Mouse (Mus musculus) pancreas, adult 10 weeks (tissue): ENCODE data around the gene Vstm4. TPM values are rescaled to one million over a fixed set of nuclear protein-coding genes. Genes with fewer than 3 reads are reported as not detected.

Source experiments
- polyA plus RNA-seq: library from polyadenylated mRNA; stranded (reverse); fragments of 350-450 nt; fragmentation: Illumina TruSeq; extraction: RNeasy Lipid Tissue Mini Kit (QIAGEN cat#74804); gene quantifications from one replicate; pipeline ENCODE4 v1.2.3, GENCODE M21; 2015; ENCODE audit warnings: low read depth, low replicate concordance; ENCODE audit not compliant: insufficient read depth

Vstm4 gene
- polyA plus RNA-seq, result 1.7 TPM

DNA sequence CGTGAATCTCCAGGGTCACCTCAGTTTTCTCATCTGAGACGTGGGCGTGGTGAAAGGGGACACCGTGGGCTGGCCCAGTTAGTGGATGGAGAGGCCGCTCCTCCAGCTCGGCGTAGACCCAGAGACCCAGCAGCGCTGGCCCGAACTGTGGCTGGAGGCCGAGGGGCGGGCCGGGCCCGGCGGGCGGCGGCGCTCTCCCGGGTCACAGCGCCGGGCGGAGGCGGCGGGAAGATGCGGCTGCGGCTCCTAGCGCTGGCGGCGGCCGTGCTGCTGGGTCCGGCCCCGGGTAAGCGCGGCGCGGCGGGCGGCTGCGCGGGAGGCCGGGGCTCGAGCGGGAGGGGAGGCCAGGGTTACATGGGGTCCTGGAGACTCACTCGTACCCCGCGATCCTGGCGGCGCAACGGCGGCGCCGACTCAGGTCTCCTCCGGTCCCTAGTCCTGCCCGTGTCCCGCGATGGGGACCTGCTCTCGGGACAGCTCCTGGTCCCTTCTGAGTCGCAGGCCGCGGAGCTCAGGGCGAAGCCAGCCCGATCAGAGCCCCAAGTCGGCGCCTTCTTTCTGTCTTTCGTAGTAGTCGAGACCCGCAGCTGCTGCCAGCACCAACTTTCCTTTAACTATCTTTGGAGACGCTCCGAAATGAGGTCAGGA lies at the start of gene Vstm4:
Gene Vstm4 (plus strand): TSS at position 76 of the 648 bp plus-strand sequence.

DNA sequence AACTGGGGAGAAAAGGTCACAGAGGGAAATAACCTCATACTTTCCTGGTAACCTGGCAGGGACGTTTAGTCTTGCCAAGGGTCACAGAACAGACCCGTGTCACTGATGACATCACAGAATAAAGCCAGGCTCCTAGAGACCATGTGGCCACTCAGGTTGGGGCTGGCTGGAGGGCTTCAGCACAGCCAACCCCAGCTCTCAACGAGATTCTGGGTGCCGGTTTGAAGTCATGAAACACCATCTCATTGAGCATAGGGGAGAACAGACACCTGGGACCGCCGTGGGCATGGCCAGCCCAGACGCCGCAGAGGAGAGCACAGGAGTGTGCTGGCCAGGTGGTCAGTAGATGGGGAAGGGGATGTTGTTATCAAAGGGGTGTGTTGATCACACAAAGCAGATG lies 22.7 kb upstream of the Vstm4 start, which contains the start of gene Fam170b:
Gene Fam170b (plus strand): TSS at position 116 of the 400 bp plus-strand sequence.

Other genes with a start within 250 kb of the Vstm4 start
- 0.33 TPM for gene 3425401B19Rik, start 171.5 kb upstream of the Vstm4 start, polyA plus RNA-seq
- gene Tmem273, start 70.8 kb upstream of the Vstm4 start, polyA plus RNA-seq, result not detected
- not detected for gene Fam170b, start 22.8 kb upstream of the Vstm4 start, polyA plus RNA-seq
- gene Lrrc18, start 134.6 kb downstream of the Vstm4 start, polyA plus RNA-seq, result not detected